In genomic region chr3:108256719-108257637, GRCm38 (mm10) we compare ENCODE assay signal across 7 mouse cellular contexts. TPM values are rescaled to one million over a fixed set of nuclear protein-coding genes. Genes with fewer than 3 reads are reported as not detected.
DNase-seq lines count a peak whose midpoint lies in the region; ATAC-seq lines count a peak whose summit lies in the region.

Gene Psma5 (plus strand): TSS chr3:108256926.

- peak within 1 kb of the TSS; percentile 66 for H3K27ac ChIP-seq in intestine, embryonic 15.5 days
- H3K27ac ChIP-seq in midbrain, embryonic 10.5 days (replicated peaks) = peak within 1 kb of the TSS; percentile 81

- 0 out of 2 replicates have a peak, but pooled peaks cover 2% of the 10 kb centered on the region for H3K4me1 ChIP-seq in intestine, embryonic 15.5 days (replicated peaks)
- H3K4me1 ChIP-seq in midbrain, embryonic 10.5 days = peaks cover 30% of the 10 kb centered on the region

- ATAC-seq in intestine, embryonic 15.5 days = peak; percentile 99

- no peaks in the 10 kb centered on the region for H3K9me3 ChIP-seq in intestine, embryonic 15.5 days
- H3K9me3 ChIP-seq in midbrain, embryonic 10.5 days (replicated peaks) = no peaks in the 10 kb centered on the region

- H3K4me2 ChIP-seq in intestine, embryonic 15.5 days (replicated peaks) = peak within 1 kb of the TSS; percentile 64

- DNase-seq in adrenal gland, adult 2 months = peak; percentile 98
- DNase-seq in embryo, embryonic 11.5 days (ENCODE audit: low read depth, low spot score) = peak; percentile 97
- peak; percentile 83 to 91 for DNase-seq in gastrocnemius, postnatal 36 days
- peak; percentile 93 to 99 for DNase-seq in left cerebral cortex, postnatal 25 days (ENCODE audit: low spot score in 2 of 2)
- peak; percentile 97 for DNase-seq in midbrain, embryonic 10.5 days (ENCODE audit: low spot score)
- peak; percentile 97 for DNase-seq in right cerebral cortex, postnatal 4 days

- under 1% methylated on average over 76 of the region's 79 CpGs for WGBS in intestine, embryonic 15.5 days
- WGBS in midbrain, embryonic 10.5 days = under 1% methylated on average over 79 of the region's 79 CpGs

- H3K36me3 ChIP-seq in intestine, embryonic 15.5 days = no peaks in the 10 kb centered on the region
- peaks cover 6% of the 10 kb centered on the region for H3K36me3 ChIP-seq in midbrain, embryonic 10.5 days

- H3K27me3 ChIP-seq in intestine, embryonic 15.5 days (replicated peaks) = no peaks in the 10 kb centered on the region
- no peaks in the 10 kb centered on the region for H3K27me3 ChIP-seq in midbrain, embryonic 10.5 days (ENCODE audit: low read depth, poor library complexity, severe bottlenecking)

- H3K4me3 ChIP-seq in intestine, embryonic 15.5 days (replicated peaks) = peak within 1 kb of the TSS; percentile 94
- H3K4me3 ChIP-seq in midbrain, embryonic 10.5 days = peak within 1 kb of the TSS; percentile 99

- intact Hi-C loops in gastrocnemius, postnatal 36 days (cut with DNase I) = loop anchor here (5.0 kb wide), 1 partner anchor 35 kb away; no protein-coding TSS in a partner anchor
- intact Hi-C loops in left cerebral cortex, postnatal 25 days (cut with DNase I) = loop anchor here (1.0 to 5.0 kb wide), 2 partner anchors 47 to 95 kb away; partner anchors contain the start of gene Atxn7l2

- H3K9ac ChIP-seq in intestine, embryonic 15.5 days = peak within 1 kb of the TSS; percentile 93

RNA-seq across cellular contexts. Expression of gene Psma5, which starts in this region (rescaled TPM):
- total RNA-seq in adrenal gland, adult 2 months (2021) = 10 to 100 TPM; 74.4 to 87.2 TPM
- 13.3 and 13.4 TPM in 2 replicates for polyA plus RNA-seq in adrenal gland, adult 2 months (2012; rRNA removed)
- 10 to 100 TPM; 43.6 to 48.1 TPM for total RNA-seq in gastrocnemius, postnatal 36 days (2021)
- 271 and 291 TPM in 2 replicates for polyA plus RNA-seq in intestine, embryonic 15.5 days (2015; fragmentation: Nextera tagmentation; extraction: Ambion mirVana)
- total RNA-seq in left cerebral cortex, postnatal 25 days (2021) = 10 to 100 TPM; 73.8 to 88.5 TPM
- polyA plus RNA-seq in midbrain, embryonic 10.5 days (2016; fragmentation: Nextera tagmentation; extraction: Ambion mirVana) = 299 and 349 TPM in 2 replicates

Comparison
In these comparisons a context has a peak if more than half of its experiments do, and no peak if none do; other contexts are left out.
1. Peak in every context shown above with its lines: DNase-seq, ATAC-seq, H3K4me3 ChIP-seq and H3K27ac ChIP-seq.
2. RNA of gene Psma5 (polyA plus RNA-seq): 299 to 349 TPM in midbrain, embryonic 10.5 days and 271 to 291 TPM in intestine, embryonic 15.5 days; 13.3 to 13.4 TPM in adrenal gland, adult 2 months; every median in the first group is over 10 times any median in the second.